Mouse (Mus musculus): ENCODE results near the gene Stat5b. TPM values are rescaled to one million over a fixed set of nuclear protein-coding genes. Genes with fewer than 3 reads are reported as not detected.

Gene Stat5b
- polyA plus RNA-seq, 1 experiment from 2014 or later: 20.5 TPM

GRCm38 (mm10) chr11:100770646-100771408 is 79.7 kb downstream of the Stat5b start, which contains the start of gene Ghdc:
TSS of gene Ghdc (minus strand) at chr11:100770957.
- no peaks in the 10 kb centered on the region for H3K27me3 ChIP-seq
- H3K9ac ChIP-seq: peak within 1 kb of the TSS; percentile 49
- 24% methylated on average over 17 of the region's 17 CpGs for WGBS
- ATAC-seq (ENCODE audit: low FRiP score): no peak
- peaks cover 9% of the 10 kb centered on the region for H3K4me1 ChIP-seq
- no peaks in the 10 kb centered on the region for H3K9me3 ChIP-seq (replicated peaks)
- no peaks in the 10 kb centered on the region for H3K36me3 ChIP-seq
- peak within 1 kb of the TSS; percentile 41 for H3K4me3 ChIP-seq
- peak within 1 kb of the TSS; percentile 48 for H3K4me2 ChIP-seq (replicated peaks)
- H3K27ac ChIP-seq: no peak within 1 kb of the TSS

GRCm38 (mm10) chr11:100769980-100770379 is 80.5 kb downstream of the Stat5b start:
- H3K4me1 ChIP-seq: peaks cover 9% of the 10 kb centered on the region
- H3K9me3 ChIP-seq (replicated peaks): no peaks in the 10 kb centered on the region
- 56% methylated on average over 6 of the region's 6 CpGs for WGBS
- H3K27ac ChIP-seq: no peak overlapping the region
- H3K4me2 ChIP-seq (replicated peaks): peak overlapping the region; percentile 48
- peak overlapping the region; percentile 32; the same call in 1 of the 2 replicates for H3K9ac ChIP-seq
- no peak for ATAC-seq (ENCODE audit: low FRiP score)
- no peaks in the 10 kb centered on the region for H3K36me3 ChIP-seq
- no peaks in the 10 kb centered on the region for H3K27me3 ChIP-seq
- peak overlapping the region; percentile 41 for H3K4me3 ChIP-seq

GRCm38 (mm10) chr11:100767871-100768270 is 82.7 kb downstream of the Stat5b start:
- WGBS: 91% methylated on average over 5 of the region's 5 CpGs
- Histone ChIP-seq H3K4me3 (no peak overlapping the region), H3K4me2 (replicated peaks) (no peak overlapping the region), H3K9ac (no peak overlapping the region), H3K27me3 (peaks cover 3% of the 10 kb centered on the region; the same call in 1 of the 2 replicates), H3K9me3 (replicated peaks) (no peaks in the 10 kb centered on the region), H3K36me3 (no peaks in the 10 kb centered on the region), H3K4me1 (peaks cover 9% of the 10 kb centered on the region), H3K27ac (no peak overlapping the region)
- ATAC-seq (ENCODE audit: low FRiP score): no peak

GRCm38 (mm10) chr11:100766726-100767125 is 83.8 kb downstream of the Stat5b start:
- Histone ChIP-seq H3K27ac (no peak overlapping the region), H3K36me3 (no peaks in the 10 kb centered on the region), H3K27me3 (peaks cover 15% of the 10 kb centered on the region), H3K4me2 (replicated peaks) (no peak overlapping the region), H3K9me3 (replicated peaks) (no peaks in the 10 kb centered on the region), H3K4me3 (no peak overlapping the region), H3K4me1 (peaks cover 9% of the 10 kb centered on the region), H3K9ac (no peak overlapping the region)
- WGBS: 80% methylated on average over 9 of the region's 9 CpGs
- no peak for ATAC-seq (ENCODE audit: low FRiP score)

- Histone ChIP-seq H3K27ac (no peak within 1 kb of the TSS), H3K4me2 (replicated peaks) (peak within 1 kb of the TSS; percentile 56), H3K27me3 (peaks cover 35% of the 10 kb centered on the region), H3K9ac (peak within 1 kb of the TSS; percentile 8; the same call in 1 of the 2 replicates), H3K36me3 (no peaks in the 10 kb centered on the region), H3K4me3 (peak within 1 kb of the TSS; percentile 35), H3K9me3 (replicated peaks) (no peaks in the 10 kb centered on the region), H3K4me1 (peaks cover 17% of the 10 kb centered on the region)
- WGBS: 90% methylated on average over 7 of the region's 7 CpGs
- no peak for ATAC-seq (ENCODE audit: low FRiP score)
Measured at GRCm38 (mm10) chr11:100762831-100763230, 87.7 kb downstream of the Stat5b start, which contains the start of gene Hcrt. TSS of gene Hcrt (minus strand) at chr11:100762931.

- Histone ChIP-seq H3K4me1 (peaks cover 17% of the 10 kb centered on the region), H3K9ac (peak overlapping the region; percentile 8; the same call in 1 of the 2 replicates), H3K4me2 (replicated peaks) (peak overlapping the region; percentile 56), H3K27me3 (peaks cover 35% of the 10 kb centered on the region), H3K9me3 (replicated peaks) (no peaks in the 10 kb centered on the region), H3K27ac (no peak overlapping the region), H3K36me3 (no peaks in the 10 kb centered on the region), H3K4me3 (peak overlapping the region; percentile 35)
- under 1% methylated on average over 27 of the region's 27 CpGs for WGBS
- ATAC-seq (ENCODE audit: low FRiP score): peak; percentile 62
Measured at GRCm38 (mm10) chr11:100761547-100762045, 88.9 kb downstream of the Stat5b start.

GRCm38 (mm10) chr11:100759611-100760233 is 90.8 kb downstream of the Stat5b start, which contains the start of gene Kcnh4:
TSS of gene Kcnh4 (minus strand) at chr11:100759942.
- peak; percentile 38 for ATAC-seq (ENCODE audit: low FRiP score)
- peak within 1 kb of the TSS; percentile 54 for H3K9ac ChIP-seq
- H3K9me3 ChIP-seq (replicated peaks): no peaks in the 10 kb centered on the region
- H3K27ac ChIP-seq: peak within 1 kb of the TSS; percentile 24
- under 1% methylated on average over 50 of the region's 51 CpGs for WGBS
- peak within 1 kb of the TSS; percentile 78 for H3K4me2 ChIP-seq (replicated peaks)
- H3K36me3 ChIP-seq: peaks cover 10% of the 10 kb centered on the region; the same call in 1 of the 2 replicates
- H3K4me3 ChIP-seq: peak within 1 kb of the TSS; percentile 41
- peaks cover 37% of the 10 kb centered on the region for H3K27me3 ChIP-seq
- peaks cover 17% of the 10 kb centered on the region for H3K4me1 ChIP-seq

- peaks cover 17% of the 10 kb centered on the region for H3K4me1 ChIP-seq
- H3K27me3 ChIP-seq: peaks cover 41% of the 10 kb centered on the region
- under 1% methylated on average over 35 of the region's 35 CpGs for WGBS
- ATAC-seq (ENCODE audit: low FRiP score): peak; percentile 61
- H3K9me3 ChIP-seq (replicated peaks): no peaks in the 10 kb centered on the region
- peak overlapping the region; percentile 78 for H3K4me2 ChIP-seq (replicated peaks)
- H3K9ac ChIP-seq: peak overlapping the region; percentile 54
- H3K27ac ChIP-seq: peak overlapping the region; percentile 24
- peaks cover 10% of the 10 kb centered on the region; the same call in 1 of the 2 replicates for H3K36me3 ChIP-seq
- peak overlapping the region; percentile 41 for H3K4me3 ChIP-seq
Measured at GRCm38 (mm10) chr11:100758707-100759610, 91.6 kb downstream of the Stat5b start.

GRCm38 (mm10) chr11:100757566-100757965 is 93.0 kb downstream of the Stat5b start:
- H3K4me3 ChIP-seq: no peak overlapping the region
- H3K27me3 ChIP-seq: peaks cover 40% of the 10 kb centered on the region
- H3K9ac ChIP-seq: no peak overlapping the region
- no peak for ATAC-seq (ENCODE audit: low FRiP score)
- 91% methylated on average over 12 of the region's 12 CpGs for WGBS
- H3K36me3 ChIP-seq: peaks cover 10% of the 10 kb centered on the region; the same call in 1 of the 2 replicates
- H3K9me3 ChIP-seq (replicated peaks): no peaks in the 10 kb centered on the region
- no peak overlapping the region for H3K4me2 ChIP-seq (replicated peaks)
- no peak overlapping the region for H3K27ac ChIP-seq
- peaks cover 17% of the 10 kb centered on the region for H3K4me1 ChIP-seq

GRCm38 (mm10) chr11:100756476-100756875 is 94.0 kb downstream of the Stat5b start:
- no peak overlapping the region for H3K27ac ChIP-seq
- H3K4me1 ChIP-seq: peaks cover 17% of the 10 kb centered on the region
- peaks cover 32% of the 10 kb centered on the region for H3K27me3 ChIP-seq
- H3K36me3 ChIP-seq: peaks cover 10% of the 10 kb centered on the region; the same call in 1 of the 2 replicates
- no peak overlapping the region for H3K4me2 ChIP-seq (replicated peaks)
- no peak overlapping the region for H3K9ac ChIP-seq
- no peak for ATAC-seq (ENCODE audit: low FRiP score)
- no peaks in the 10 kb centered on the region for H3K9me3 ChIP-seq (replicated peaks)
- H3K4me3 ChIP-seq: no peak overlapping the region
- 69% methylated on average over 6 of the region's 6 CpGs for WGBS

- 91% methylated on average over 3 of the region's 3 CpGs for WGBS
- H3K27me3 ChIP-seq: peaks cover 28% of the 10 kb centered on the region
- no peak overlapping the region for H3K27ac ChIP-seq
- H3K9ac ChIP-seq: no peak overlapping the region
- no peak for ATAC-seq (ENCODE audit: low FRiP score)
- peaks cover 9% of the 10 kb centered on the region for H3K4me1 ChIP-seq
- peaks cover 24% of the 10 kb centered on the region for H3K36me3 ChIP-seq
- no peak overlapping the region for H3K4me2 ChIP-seq (replicated peaks)
- no peaks in the 10 kb centered on the region for H3K9me3 ChIP-seq (replicated peaks)
- H3K4me3 ChIP-seq: no peak overlapping the region
Measured at GRCm38 (mm10) chr11:100754693-100755057, 95.8 kb downstream of the Stat5b start.

Measured in hindbrain, embryonic 12.5 days (tissue).